ENCODE assay signal across 7 mouse cellular contexts in the genomic region with DNA sequence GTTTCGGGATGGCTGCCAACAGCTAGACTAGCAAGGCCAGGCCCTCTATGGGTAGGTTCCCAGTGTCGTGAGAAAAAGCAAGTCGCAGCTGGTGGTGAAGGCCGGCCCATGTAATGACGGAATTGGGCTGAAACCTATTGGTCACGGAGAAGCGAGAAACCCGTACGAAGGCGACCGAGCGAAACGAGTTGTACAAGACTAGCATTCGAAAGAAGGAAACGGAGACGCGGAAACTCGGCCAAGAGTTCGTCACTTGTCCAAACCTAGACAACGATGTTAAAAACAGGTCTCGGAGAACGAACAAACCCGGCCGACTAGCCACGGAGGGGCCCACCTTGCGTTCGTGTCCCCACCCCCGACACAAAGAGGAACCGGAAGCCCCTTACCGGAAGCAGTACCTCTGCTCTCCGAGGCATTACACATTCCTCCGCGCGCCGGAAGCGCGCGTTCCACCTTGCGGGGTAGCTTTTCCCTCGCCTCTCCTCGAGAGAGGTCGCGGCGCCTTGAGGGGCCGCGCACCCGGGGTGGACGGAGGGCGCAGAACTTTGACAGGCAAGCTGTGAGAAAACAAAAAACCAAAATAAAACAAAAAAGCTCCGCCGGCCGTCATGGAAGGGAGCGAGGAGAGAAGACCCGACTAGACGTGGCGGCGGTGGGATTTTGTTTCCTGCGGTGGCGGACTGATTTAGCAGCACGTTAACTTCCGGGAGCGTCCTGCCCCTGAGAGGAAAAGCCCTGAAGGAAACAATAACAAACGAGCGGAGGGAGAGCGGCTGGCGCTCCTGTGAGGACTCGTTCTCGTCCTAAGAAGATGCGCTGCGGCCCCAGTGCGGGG. TPM values are rescaled to one million over a fixed set of nuclear protein-coding genes. Genes with fewer than 3 reads are reported as not detected.
DNase-seq lines count a peak whose midpoint lies in the region; ATAC-seq lines count a peak whose summit lies in the region.

TSS of gene Kdm5a (plus strand) at position 437 of the 835 bp plus-strand sequence.
TSS of gene Ccdc77 (minus strand) at position 687 of the 835 bp plus-strand sequence.

- WGBS in intestine, embryonic 16.5 days, result under 1% methylated on average over 71 of the region's 71 CpGs
- under 1% methylated on average over 71 of the region's 71 CpGs for WGBS in midbrain, embryonic 11.5 days

- H3K27me3 ChIP-seq in intestine, embryonic 16.5 days (replicated peaks; ENCODE audit: control insufficient read depth, insufficient read depth, low read length), result no peaks in the 10 kb centered on the region
- H3K27me3 ChIP-seq in midbrain, embryonic 11.5 days (ENCODE audit: control insufficient read depth, insufficient read depth, low read length), result no peaks in the 10 kb centered on the region

- no peaks in the 10 kb centered on the region for H3K9me3 ChIP-seq in intestine, embryonic 16.5 days (ENCODE audit: control insufficient read depth, low read length)
- H3K9me3 ChIP-seq in midbrain, embryonic 11.5 days (ENCODE audit: control insufficient read depth, low read length), result no peaks in the 10 kb centered on the region

- peak; percentile 92 for DNase-seq in adrenal gland, adult 8-10 months
- peak; percentile 95 for DNase-seq in embryo, embryonic 9.5 days (ENCODE audit: extremely low spot score)
- peak; percentile 79 to 93 for DNase-seq in gastrocnemius, postnatal 4 days (ENCODE audit: low spot score in 2 of 2)
- DNase-seq in left cerebral cortex, postnatal 36 days (ENCODE audit: low spot score in 2 of 2), result peak; percentile 96 to 97
- DNase-seq in midbrain, embryonic 11.5 days (ENCODE audit: low spot score, missing footprints), result peak; percentile 99
- DNase-seq in skeletal muscle tissue, adult 2 months (ENCODE audit: low read depth, low spot score), result peak; percentile 93

- intact Hi-C loops in left cerebral cortex, postnatal 36 days (cut with DNase I), result no loop called here

- peak; percentile 99 for ATAC-seq in intestine, embryonic 16.5 days
- peak; percentile 97 for ATAC-seq in midbrain, embryonic 11.5 days (ENCODE audit: low FRiP score)

- 0 out of 2 replicates have a peak, but pooled peaks cover 2% of the 10 kb centered on the region for H3K36me3 ChIP-seq in intestine, embryonic 16.5 days (ENCODE audit: control insufficient read depth, insufficient read depth, low read length)
- peaks cover 5% of the 10 kb centered on the region for H3K36me3 ChIP-seq in midbrain, embryonic 11.5 days (ENCODE audit: control insufficient read depth, insufficient read depth, low read length)

- peak within 1 kb of the TSS; percentile 94 for H3K4me3 ChIP-seq in intestine, embryonic 16.5 days (ENCODE audit: low read length)
- peak within 1 kb of the TSS; percentile 99 for H3K4me3 ChIP-seq in midbrain, embryonic 11.5 days (ENCODE audit: low read depth, low read length)

- H3K4me1 ChIP-seq in intestine, embryonic 16.5 days (ENCODE audit: control insufficient read depth, insufficient read depth, low read length), result peaks cover 11% of the 10 kb centered on the region
- H3K4me1 ChIP-seq in midbrain, embryonic 11.5 days (ENCODE audit: control insufficient read depth, insufficient read depth, low read length), result peaks cover 14% of the 10 kb centered on the region

- peak within 1 kb of the TSS; percentile 98 for H3K27ac ChIP-seq in intestine, embryonic 16.5 days (ENCODE audit: low read length)
- H3K27ac ChIP-seq in midbrain, embryonic 11.5 days (ENCODE audit: low read depth, low read length), result peak within 1 kb of the TSS; percentile 90

- H3K4me2 ChIP-seq in intestine, embryonic 16.5 days (ENCODE audit: low read depth, low read length), result peak within 1 kb of the TSS; percentile 81
- peak within 1 kb of the TSS; percentile 65 for H3K4me2 ChIP-seq in midbrain, embryonic 11.5 days

- peak within 1 kb of the TSS; percentile 95 for H3K9ac ChIP-seq in intestine, embryonic 16.5 days (ENCODE audit: low read depth, low read length)
- H3K9ac ChIP-seq in midbrain, embryonic 11.5 days (ENCODE audit: low read length), result peak within 1 kb of the TSS; percentile 91

RNA-seq across cellular contexts. Expression of gene Kdm5a, which starts in this region (rescaled TPM):
- total RNA-seq in adrenal gland, adult 8-10 months (2022), result 10 to 100 TPM; 46.3 to 75.8 (median 55.2) TPM
- 10 to 100 TPM; 32.3 to 38.9 TPM for total RNA-seq in gastrocnemius, postnatal 4 days (2021)
- 30.1 and 31.1 TPM in 2 replicates for polyA plus RNA-seq in intestine, embryonic 16.5 days (2015; fragmentation: Nextera tagmentation; extraction: Ambion mirVana)
- 10 to 100 TPM; 35.7 to 43.9 TPM for total RNA-seq in left cerebral cortex, postnatal 36 days (2021)
- 62.1 and 67.1 TPM in 2 replicates for polyA plus RNA-seq in midbrain, embryonic 11.5 days (2014; fragmentation: Nextera tagmentation; extraction: Ambion mirVana)

RNA-seq across cellular contexts. Expression of gene Ccdc77, which starts in this region (rescaled TPM):
- 10 to 100 TPM in 1 of 4 experiments, 1 to 10 TPM in 3; 6.4 to 10.7 (median 6.8) TPM for total RNA-seq in adrenal gland, adult 8-10 months (2022)
- total RNA-seq in gastrocnemius, postnatal 4 days (2021), result 10 to 100 TPM; 10.4 to 11.1 TPM
- polyA plus RNA-seq in intestine, embryonic 16.5 days (2015; fragmentation: Nextera tagmentation; extraction: Ambion mirVana), result 17.4 and 18.4 TPM in 2 replicates
- 1 to 10 TPM; 3.1 to 7.5 TPM for total RNA-seq in left cerebral cortex, postnatal 36 days (2021)
- polyA plus RNA-seq in midbrain, embryonic 11.5 days (2014; fragmentation: Nextera tagmentation; extraction: Ambion mirVana), result 25.7 and 27.5 TPM in 2 replicates

Comparison
In these comparisons a context has a peak if more than half of its experiments do, and no peak if none do; other contexts are left out.
1. Peak in every context shown above with its lines: DNase-seq, ATAC-seq, H3K4me3 ChIP-seq and H3K27ac ChIP-seq.